Mouse (Mus musculus): ENCODE data around the gene Zswim4. TPM values are rescaled to one million over a fixed set of nuclear protein-coding genes. Genes with fewer than 3 reads are reported as not detected.
A peak's percentile ranks its signal among the peaks of the same experiment; 100 is the strongest.

Zswim4 gene
- polyA plus RNA-seq, 1 experiment from 2014 or later, result 57.9 TPM

DNA sequence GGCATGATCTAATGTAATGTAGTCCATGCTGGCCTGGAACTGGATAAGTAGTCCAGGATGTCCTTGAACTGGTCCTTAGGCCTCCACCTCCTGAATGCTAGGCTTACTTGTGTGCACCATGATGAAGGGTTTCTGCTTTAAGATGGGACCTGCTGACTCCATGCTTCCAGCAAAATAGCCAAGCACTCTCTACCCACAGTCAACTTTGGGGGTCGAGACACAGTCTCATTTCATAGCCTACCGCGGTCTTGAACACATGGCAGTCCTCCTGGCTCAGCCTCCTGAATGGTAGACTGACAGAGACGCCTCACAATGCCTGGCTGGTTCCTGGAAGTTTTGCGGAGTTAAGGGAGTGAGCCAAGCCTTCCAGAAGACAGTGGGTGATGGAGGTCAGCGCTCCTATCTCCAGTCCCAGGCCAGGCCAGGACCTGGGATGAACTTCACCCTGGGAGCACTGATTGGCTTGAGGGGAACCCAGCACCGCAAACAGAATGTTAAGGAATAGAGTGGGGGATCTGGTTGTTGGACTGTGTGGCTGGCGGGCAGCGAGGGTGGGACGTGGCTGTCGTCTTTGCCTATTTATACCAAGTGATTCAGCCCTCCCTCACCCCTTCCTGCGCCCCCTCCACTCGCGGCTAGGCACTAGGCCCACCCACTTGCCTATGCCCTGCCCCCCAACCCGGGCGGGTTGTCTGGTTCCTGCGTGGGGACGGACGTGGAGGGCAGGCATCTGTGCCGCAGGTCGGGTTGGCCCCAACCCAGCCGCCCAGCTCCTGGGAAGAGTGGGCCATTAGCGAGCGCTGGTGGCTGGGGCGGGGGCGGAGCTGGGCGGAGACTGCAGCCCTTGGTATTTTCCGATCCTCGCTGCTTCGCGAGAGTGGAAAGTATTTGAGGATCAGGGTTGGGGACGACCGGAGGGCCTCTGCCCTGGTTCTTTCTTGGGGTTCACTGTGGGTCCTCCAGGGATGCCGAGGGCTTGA, 33.6 kb downstream of the Zswim4 start:
- H3K4me3 ChIP-seq, result peak overlapping the region; percentile 32
- ATAC-seq (ENCODE audit: low FRiP score, low read depth), result no peak
- H3K9ac ChIP-seq, result peak overlapping the region; percentile 51
- H3K27ac ChIP-seq, result peak overlapping the region; percentile 32; the same call in 1 of the 2 replicates
- no peaks in the 10 kb centered on the region; the same call in 1 of the 2 replicates for H3K27me3 ChIP-seq (replicated peaks)
- peaks cover 63% of the 10 kb centered on the region for H3K4me1 ChIP-seq
- H3K36me3 ChIP-seq, result no peaks in the 10 kb centered on the region
- peak overlapping the region; percentile 89 for H3K4me2 ChIP-seq (replicated peaks)
- WGBS, result 10% methylated on average over 34 of the region's 34 CpGs
- no peaks in the 10 kb centered on the region for H3K9me3 ChIP-seq

DNA sequence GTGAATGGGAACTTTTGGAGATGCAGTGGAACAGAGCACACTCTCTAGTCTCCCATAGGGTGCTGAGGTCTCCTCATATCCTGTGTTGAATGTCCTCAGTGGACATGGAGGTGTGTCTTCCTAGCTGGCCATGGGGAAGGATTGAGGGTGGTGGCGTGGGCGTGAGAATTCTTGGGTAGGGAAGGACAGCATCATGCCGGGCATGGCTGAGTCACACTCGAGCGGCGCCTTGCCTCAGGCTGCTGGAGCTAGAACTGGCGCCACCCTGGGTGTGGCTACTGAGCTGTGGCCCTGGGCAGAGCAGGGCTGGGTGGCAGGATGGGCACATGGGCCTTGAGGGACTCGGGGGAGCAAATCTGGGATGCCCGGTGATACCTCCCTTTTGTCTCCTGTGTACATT, 34.4 kb downstream of the Zswim4 start:
- H3K27ac ChIP-seq, result no peak overlapping the region
- H3K9me3 ChIP-seq, result no peaks in the 10 kb centered on the region
- 90% methylated on average over 9 of the region's 9 CpGs for WGBS

DNA sequence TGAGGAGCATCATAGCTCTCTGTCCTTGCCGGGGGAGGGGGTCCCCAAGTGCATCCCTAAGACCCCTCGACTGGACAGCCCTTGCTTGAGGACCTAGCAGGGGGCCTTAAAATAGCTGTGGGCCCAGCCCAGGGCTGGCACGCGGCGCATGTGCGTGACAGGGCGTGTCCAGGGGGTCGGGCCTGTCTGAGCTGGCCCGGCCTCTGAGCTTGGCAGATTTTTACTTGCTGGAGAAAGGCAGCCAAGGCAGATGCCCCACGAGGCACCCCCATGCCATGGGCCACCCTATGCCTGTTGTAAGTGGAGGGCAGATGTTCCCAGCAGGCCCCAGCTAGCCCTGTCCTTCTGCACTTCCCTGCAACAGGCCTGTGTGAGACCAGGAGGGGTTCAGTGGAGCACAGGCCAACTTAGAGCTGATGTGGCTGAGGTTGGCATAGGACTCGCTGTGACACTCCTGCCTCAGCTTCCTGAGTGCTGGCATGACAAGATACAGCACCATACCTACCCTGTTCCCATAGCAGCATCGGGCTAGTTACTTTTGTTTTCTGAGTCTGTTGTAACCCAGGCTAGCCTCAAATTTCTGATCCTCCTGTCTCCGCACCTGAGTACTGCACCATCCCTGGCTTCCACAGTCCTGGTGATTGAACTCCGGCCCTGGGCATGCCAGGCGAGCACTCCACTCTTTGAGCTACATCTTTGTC, 35.2 kb downstream of the Zswim4 start:
- 67% methylated on average over 15 of the region's 15 CpGs for WGBS
- Histone ChIP-seq H3K4me3 (peak overlapping the region; percentile 48), H3K27ac (no peak overlapping the region), H3K9ac (peak overlapping the region; percentile 60), H3K36me3 (no peaks in the 10 kb centered on the region), H3K27me3 (replicated peaks) (no peaks in the 10 kb centered on the region; the same call in 1 of the 2 replicates), H3K4me1 (peaks cover 62% of the 10 kb centered on the region), H3K4me2 (replicated peaks) (peak overlapping the region; percentile 89), H3K9me3 (no peaks in the 10 kb centered on the region)
- no peak for ATAC-seq (ENCODE audit: low FRiP score, low read depth)

More for the DNA sequence above, 34.4 kb downstream of the Zswim4 start:
- Histone ChIP-seq H3K9ac (no peak overlapping the region), H3K27me3 (replicated peaks) (no peaks in the 10 kb centered on the region; the same call in 1 of the 2 replicates), H3K36me3 (no peaks in the 10 kb centered on the region), H3K4me1 (peaks cover 63% of the 10 kb centered on the region), H3K4me2 (replicated peaks) (peak overlapping the region; percentile 89), H3K4me3 (no peak overlapping the region)
- ATAC-seq (ENCODE audit: low FRiP score, low read depth), result no peak

- Histone ChIP-seq H3K4me1 (peaks cover 62% of the 10 kb centered on the region), H3K36me3 (no peaks in the 10 kb centered on the region), H3K9me3 (no peaks in the 10 kb centered on the region), H3K4me2 (replicated peaks) (peak overlapping the region; percentile 89), H3K9ac (peak overlapping the region; percentile 60), H3K4me3 (peak overlapping the region; percentile 48), H3K27me3 (replicated peaks) (no peaks in the 10 kb centered on the region; the same call in 1 of the 2 replicates), H3K27ac (no peak overlapping the region)
- WGBS, result 6% methylated on average over 65 of the region's 70 CpGs
- ATAC-seq (ENCODE audit: low FRiP score, low read depth), result no peak
Observed at GRCm38 (mm10) chr8:84200652-84201544, 36.0 kb downstream of the Zswim4 start.

- no peak for ATAC-seq (ENCODE audit: low FRiP score, low read depth)
- peak overlapping the region; percentile 60; the same call in 1 of the 2 replicates for H3K9ac ChIP-seq
- H3K27me3 ChIP-seq (replicated peaks), result no peaks in the 10 kb centered on the region; the same call in 1 of the 2 replicates
- H3K9me3 ChIP-seq, result no peaks in the 10 kb centered on the region
- peak overlapping the region; percentile 89 for H3K4me2 ChIP-seq (replicated peaks)
- 27% methylated on average over 8 of the region's 8 CpGs for WGBS
- no peaks in the 10 kb centered on the region for H3K36me3 ChIP-seq
- peaks cover 62% of the 10 kb centered on the region for H3K4me1 ChIP-seq
- no peak overlapping the region for H3K27ac ChIP-seq
- peak overlapping the region; percentile 48; the same call in 1 of the 2 replicates for H3K4me3 ChIP-seq
Observed at GRCm38 (mm10) chr8:84200126-84200555, 36.7 kb downstream of the Zswim4 start.

DNA sequence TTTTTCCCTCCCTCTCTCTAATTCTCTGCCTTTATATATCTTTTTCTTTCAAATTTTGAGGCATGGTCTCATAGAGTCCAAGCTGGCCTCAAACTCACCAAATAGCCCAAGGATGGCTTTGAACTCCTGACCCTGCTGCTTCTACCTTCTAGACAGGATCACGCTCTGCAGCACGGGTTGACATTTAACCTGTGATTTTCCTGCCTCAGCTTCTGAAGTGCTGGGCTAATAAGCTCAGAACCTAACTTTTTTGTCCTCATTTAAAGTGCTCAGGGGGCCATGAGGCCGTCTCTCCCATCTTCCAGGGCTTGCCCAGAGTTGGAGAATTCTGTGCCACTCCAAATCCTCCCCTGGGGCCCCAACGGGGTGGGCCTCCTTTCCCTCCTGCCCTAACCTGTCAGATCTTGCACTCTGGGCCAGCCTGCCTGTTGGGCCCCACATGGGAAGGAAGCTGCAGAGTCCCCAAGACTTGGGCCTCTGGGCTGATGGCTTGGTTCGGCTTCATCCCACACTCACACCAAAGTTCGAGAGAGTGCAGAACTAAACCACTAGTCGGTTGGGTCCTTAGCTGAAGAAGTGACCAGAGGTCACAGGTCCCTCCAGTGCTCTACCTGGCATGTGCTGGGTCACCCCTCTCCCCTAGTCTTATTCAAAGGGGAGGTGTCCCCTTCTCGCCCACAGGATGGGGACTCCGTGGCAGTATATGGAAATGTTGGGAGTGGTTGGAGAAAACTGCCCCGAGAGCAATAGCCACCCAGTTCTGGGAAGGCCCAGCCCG, 37.3 kb downstream of the Zswim4 start:
- no peaks in the 10 kb centered on the region for H3K36me3 ChIP-seq
- no peak overlapping the region for H3K4me3 ChIP-seq
- H3K4me2 ChIP-seq (replicated peaks), result peak overlapping the region; percentile 89
- 60% methylated on average over 11 of the region's 11 CpGs for WGBS
- H3K27me3 ChIP-seq (replicated peaks), result no peaks in the 10 kb centered on the region; the same call in 1 of the 2 replicates
- H3K27ac ChIP-seq, result no peak overlapping the region
- H3K9ac ChIP-seq, result no peak overlapping the region
- H3K9me3 ChIP-seq, result no peaks in the 10 kb centered on the region
- H3K4me1 ChIP-seq, result peaks cover 62% of the 10 kb centered on the region
- no peak for ATAC-seq (ENCODE audit: low FRiP score, low read depth)

DNA sequence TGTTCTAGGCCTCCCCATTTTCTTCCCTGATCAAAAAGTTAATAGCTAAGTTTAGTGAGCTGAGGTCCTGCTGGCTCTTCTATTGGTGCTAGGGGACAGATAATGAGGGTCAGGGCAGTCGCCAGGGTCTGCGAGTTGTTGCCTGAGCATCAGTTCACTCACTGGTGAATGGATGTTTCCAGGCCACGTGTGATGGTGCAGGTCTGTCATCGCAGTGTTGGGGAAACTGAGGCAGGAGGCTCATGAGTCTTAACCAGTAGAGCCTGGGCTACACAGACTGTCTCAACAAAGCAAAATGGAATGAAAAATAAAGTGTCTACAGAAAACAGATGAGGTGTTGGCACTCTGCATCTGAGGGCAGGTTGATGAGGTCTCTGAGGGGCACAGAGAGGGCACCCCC, 38.0 kb downstream of the Zswim4 start:
- Histone ChIP-seq H3K27ac (no peak overlapping the region), H3K4me3 (no peak overlapping the region), H3K27me3 (replicated peaks) (no peaks in the 10 kb centered on the region; the same call in 1 of the 2 replicates), H3K4me1 (peaks cover 58% of the 10 kb centered on the region), H3K9ac (no peak overlapping the region), H3K36me3 (no peaks in the 10 kb centered on the region), H3K9me3 (no peaks in the 10 kb centered on the region), H3K4me2 (replicated peaks) (peak overlapping the region; percentile 59)
- ATAC-seq (ENCODE audit: low FRiP score, low read depth), result 0 out of 2 replicates have a peak, but pooled peaks have one; percentile 0
- WGBS, result 20% methylated on average over 4 of the region's 4 CpGs

- Histone ChIP-seq H3K9ac (peak overlapping the region; percentile 41), H3K27me3 (replicated peaks) (peaks cover 3% of the 10 kb centered on the region; the same call in 1 of the 2 replicates), H3K27ac (peak overlapping the region; percentile 71), H3K36me3 (no peaks in the 10 kb centered on the region), H3K4me3 (peak overlapping the region; percentile 48), H3K4me2 (replicated peaks) (peak overlapping the region; percentile 59), H3K4me1 (peaks cover 51% of the 10 kb centered on the region), H3K9me3 (no peaks in the 10 kb centered on the region)
- peak; percentile 84 for ATAC-seq (ENCODE audit: low FRiP score, low read depth)
- 2% methylated on average over 30 of the region's 30 CpGs for WGBS
Observed at GRCm38 (mm10) chr8:84197922-84198774, 38.7 kb downstream of the Zswim4 start.

GRCm38 (mm10) chr8:84197141-84197921, 39.5 kb downstream of the Zswim4 start:
- peak; percentile 64 for ATAC-seq (ENCODE audit: low FRiP score, low read depth)
- H3K27ac ChIP-seq, result peak overlapping the region; percentile 71
- 2% methylated on average over 43 of the region's 43 CpGs for WGBS
- H3K4me3 ChIP-seq, result peak overlapping the region; percentile 48
- H3K4me1 ChIP-seq, result peaks cover 51% of the 10 kb centered on the region
- peak overlapping the region; percentile 41 for H3K9ac ChIP-seq
- H3K4me2 ChIP-seq (replicated peaks), result peak overlapping the region; percentile 59
- H3K36me3 ChIP-seq, result no peaks in the 10 kb centered on the region
- peaks cover 4% of the 10 kb centered on the region; the same call in 1 of the 2 replicates for H3K27me3 ChIP-seq (replicated peaks)
- no peaks in the 10 kb centered on the region for H3K9me3 ChIP-seq
